Mouse (Mus musculus): ENCODE measurements at regions not wholly inside any gene's neighbourhood (a gene's known extent, or its start where the extent isn't known, plus 50 kb on each side); places are given as distances from the start of the nearest gene placed in this dataset.
A peak's percentile ranks its signal among the peaks of the same experiment; 100 is the strongest.

DNA sequence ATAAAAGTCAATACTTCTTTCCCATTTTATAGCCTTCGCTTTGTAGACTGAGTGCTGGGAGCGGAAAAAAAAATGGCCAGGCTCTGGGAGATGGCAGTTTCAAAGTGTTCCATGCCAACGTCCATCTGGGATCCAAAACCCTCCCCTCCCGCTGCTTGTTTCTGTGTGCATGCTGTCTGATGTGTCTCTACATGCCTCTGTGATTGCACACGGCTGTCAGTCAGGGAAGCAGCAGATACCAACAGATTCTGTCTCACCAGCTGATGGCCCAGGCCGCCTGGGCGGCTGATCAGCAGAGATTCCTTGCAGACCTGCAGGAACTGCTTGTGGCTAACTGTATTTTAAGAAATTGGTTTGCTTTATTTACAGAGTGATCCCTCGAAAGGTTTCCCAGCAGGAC is 245.4 kb upstream of the Satb1 start:
- Histone ChIP-seq H3K4me3 (no peak overlapping the region), H3K27me3 (replicated peaks; ENCODE audit: low read depth, poor library complexity, severe bottlenecking) (no peaks in the 10 kb centered on the region), H3K4me1 (no peaks in the 10 kb centered on the region), H3K9me3 (no peaks in the 10 kb centered on the region), H3K27ac (replicated peaks) (no peak overlapping the region), H3K36me3 (replicated peaks) (no peaks in the 10 kb centered on the region)
- peak; percentile 10 for DNase-seq (ENCODE audit: low spot score)
- WGBS, result 76% methylated on average over 8 of the region's 8 CpGs

DNA sequence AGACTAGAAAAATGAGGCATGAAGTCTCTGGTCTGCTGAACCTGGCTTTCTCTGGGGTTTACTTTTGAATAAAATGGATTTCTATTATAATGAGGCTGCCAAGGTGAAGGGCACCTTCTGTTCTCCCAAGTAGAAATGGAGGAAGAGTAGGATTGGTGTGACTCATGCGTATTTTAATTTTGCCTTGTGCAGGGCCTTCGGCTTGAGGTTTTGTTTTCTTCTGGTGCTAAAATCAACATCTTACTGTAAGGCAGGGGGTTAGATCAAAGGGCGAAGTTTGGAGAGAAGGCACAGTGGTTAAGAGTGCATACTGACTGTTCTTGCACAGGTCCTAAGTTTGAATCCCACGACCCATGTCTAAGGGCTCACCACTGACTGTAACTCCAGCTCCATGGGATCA is 244.9 kb upstream of the Satb1 start:
- Histone ChIP-seq H3K27me3 (replicated peaks; ENCODE audit: low read depth, poor library complexity, severe bottlenecking) (no peaks in the 10 kb centered on the region), H3K4me3 (no peak overlapping the region), H3K9me3 (no peaks in the 10 kb centered on the region), H3K36me3 (replicated peaks) (no peaks in the 10 kb centered on the region), H3K4me1 (no peaks in the 10 kb centered on the region), H3K27ac (replicated peaks) (no peak overlapping the region)
- no peak for DNase-seq (ENCODE audit: low spot score)
- WGBS, result 94% methylated on average over 4 of the region's 4 CpGs

DNA sequence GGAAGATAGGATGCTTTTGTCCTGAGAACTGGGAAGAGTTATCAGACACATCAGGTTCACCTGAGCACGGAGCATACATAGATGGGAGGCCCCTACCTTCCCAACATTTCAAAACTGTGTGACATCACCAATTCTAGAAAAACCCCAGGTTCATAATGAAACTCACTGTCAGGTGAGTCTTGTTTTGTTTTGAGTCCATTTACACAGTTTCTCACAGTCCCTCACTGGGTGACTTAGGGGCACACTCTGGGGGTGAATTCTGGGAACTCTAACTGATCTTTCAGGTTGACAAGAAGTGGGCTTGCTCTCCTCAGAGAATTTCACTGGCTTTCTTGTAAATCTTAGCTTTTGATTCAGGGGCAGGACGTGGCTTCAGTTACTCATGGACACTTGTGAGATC is 243.7 kb upstream of the Satb1 start:
- Histone ChIP-seq H3K36me3 (replicated peaks) (no peaks in the 10 kb centered on the region), H3K4me3 (no peak overlapping the region), H3K27me3 (replicated peaks; ENCODE audit: low read depth, poor library complexity, severe bottlenecking) (no peaks in the 10 kb centered on the region), H3K27ac (replicated peaks) (no peak overlapping the region), H3K4me1 (no peaks in the 10 kb centered on the region), H3K9me3 (no peaks in the 10 kb centered on the region)
- no peak for DNase-seq (ENCODE audit: low spot score)
- WGBS, result 85% methylated on average over 2 of the region's 2 CpGs

DNA sequence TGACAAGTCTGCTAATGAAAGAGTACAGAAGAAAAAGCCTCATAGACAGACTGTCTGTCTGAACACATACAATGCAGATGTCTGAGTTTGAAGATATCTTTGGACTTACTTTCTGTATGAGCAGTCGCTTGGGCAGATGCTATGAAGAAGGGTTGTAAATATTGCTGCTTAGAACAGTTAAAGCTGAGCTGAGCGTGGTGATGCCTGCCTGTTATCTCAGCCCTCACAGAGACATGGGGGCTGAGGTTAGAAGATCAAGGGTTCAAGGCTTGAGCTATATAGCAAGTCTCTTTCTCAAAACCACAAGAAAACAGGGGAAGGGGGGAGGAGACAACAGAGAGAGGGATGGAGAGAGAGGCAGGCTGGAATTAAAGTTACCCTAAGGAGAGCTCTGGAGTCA is 234.6 kb upstream of the Satb1 start:
- H3K36me3 ChIP-seq (replicated peaks), result no peaks in the 10 kb centered on the region
- no peak for DNase-seq (ENCODE audit: low spot score)
- H3K27ac ChIP-seq (replicated peaks), result no peak overlapping the region
- no peaks in the 10 kb centered on the region for H3K27me3 ChIP-seq (replicated peaks; ENCODE audit: low read depth, poor library complexity, severe bottlenecking)
- H3K4me1 ChIP-seq, result no peaks in the 10 kb centered on the region
- H3K9me3 ChIP-seq, result no peaks in the 10 kb centered on the region
- 87% methylated on average over 2 of the region's 2 CpGs for WGBS
- H3K4me3 ChIP-seq, result no peak overlapping the region

DNA sequence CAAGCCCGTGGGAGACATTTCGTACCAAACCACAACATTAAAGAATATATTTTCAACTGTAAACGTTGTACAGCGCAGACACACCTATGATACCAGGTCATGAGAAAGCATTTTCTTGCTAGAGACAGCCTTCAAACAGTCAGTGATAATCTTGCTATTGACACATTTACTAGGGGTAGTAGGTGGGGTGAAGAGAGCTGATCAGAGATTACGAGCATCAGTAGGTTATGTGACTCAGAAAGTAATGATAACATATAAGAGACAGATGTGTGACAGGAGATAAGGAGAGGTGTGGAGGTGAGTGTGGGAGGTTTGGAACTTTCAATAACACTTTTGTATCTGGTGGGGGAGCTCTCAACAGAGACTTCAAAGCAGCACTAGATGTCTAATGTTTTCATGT is 231.5 kb upstream of the Satb1 start:
- no peaks in the 10 kb centered on the region for H3K9me3 ChIP-seq
- H3K36me3 ChIP-seq (replicated peaks), result no peaks in the 10 kb centered on the region
- H3K27me3 ChIP-seq (replicated peaks; ENCODE audit: low read depth, poor library complexity, severe bottlenecking), result no peaks in the 10 kb centered on the region
- H3K4me3 ChIP-seq, result no peak overlapping the region
- H3K4me1 ChIP-seq, result no peaks in the 10 kb centered on the region
- WGBS, result 89% methylated on average over 5 of the region's 5 CpGs
- no peak overlapping the region for H3K27ac ChIP-seq (replicated peaks)
- no peak for DNase-seq (ENCODE audit: low spot score)

DNA sequence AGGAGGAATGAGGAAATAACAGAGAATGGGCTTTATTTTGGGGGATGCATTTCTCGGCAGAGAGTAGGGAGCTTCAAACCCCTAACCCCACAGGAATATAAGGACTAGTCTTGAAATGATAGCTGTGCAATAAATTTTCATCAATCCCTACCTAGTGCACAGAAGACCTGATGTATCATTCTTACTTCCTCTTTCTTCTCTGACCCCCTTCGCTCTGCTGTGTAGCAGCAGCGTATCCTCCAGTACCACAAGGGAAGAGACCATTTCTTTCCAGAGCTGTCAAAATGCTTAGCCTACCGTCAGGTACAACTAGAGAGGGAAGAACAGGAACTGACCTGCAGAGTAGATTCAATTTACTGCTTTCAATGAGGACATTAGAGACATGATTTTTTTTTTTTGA is 230.0 kb upstream of the Satb1 start:
- no peak for DNase-seq (ENCODE audit: low spot score)
- no peaks in the 10 kb centered on the region for H3K9me3 ChIP-seq
- H3K4me1 ChIP-seq, result no peaks in the 10 kb centered on the region
- WGBS, result 87% methylated on average over 4 of the region's 4 CpGs
- H3K36me3 ChIP-seq (replicated peaks), result no peaks in the 10 kb centered on the region
- H3K27ac ChIP-seq (replicated peaks), result no peak overlapping the region
- no peaks in the 10 kb centered on the region for H3K27me3 ChIP-seq (replicated peaks; ENCODE audit: low read depth, poor library complexity, severe bottlenecking)
- no peak overlapping the region for H3K4me3 ChIP-seq

DNA sequence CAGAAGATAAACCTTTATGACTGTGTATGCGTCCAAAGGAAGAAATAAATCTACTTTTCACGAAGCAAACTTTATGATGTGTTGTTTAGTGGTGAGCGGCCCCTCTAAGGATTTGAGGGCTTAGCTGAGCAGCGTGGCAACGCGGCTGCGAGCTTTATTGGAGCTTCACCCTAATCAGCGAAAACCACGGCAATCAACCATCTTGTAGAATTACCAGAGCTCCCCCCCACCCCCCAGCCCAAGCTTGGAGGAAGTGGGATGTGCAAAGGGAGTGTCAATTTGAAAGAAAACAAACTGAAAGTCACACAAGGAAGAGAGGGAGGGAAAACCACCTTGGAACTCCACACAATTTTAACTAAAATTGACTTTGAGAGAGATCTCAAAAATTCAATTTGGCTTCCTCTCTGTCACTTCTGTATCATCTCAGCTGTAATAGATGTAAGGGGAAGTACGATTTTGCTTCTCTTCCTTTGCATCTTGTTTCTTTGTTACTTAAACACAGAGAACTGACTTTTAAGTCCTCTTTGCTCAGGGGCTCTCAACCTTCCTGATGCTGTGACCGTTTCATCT is 229.1 kb upstream of the Satb1 start:
- no peak for DNase-seq (ENCODE audit: low spot score)
- no peaks in the 10 kb centered on the region for H3K27me3 ChIP-seq (replicated peaks; ENCODE audit: low read depth, poor library complexity, severe bottlenecking)
- no peaks in the 10 kb centered on the region for H3K36me3 ChIP-seq (replicated peaks)
- no peak overlapping the region for H3K27ac ChIP-seq (replicated peaks)
- WGBS, result 84% methylated on average over 11 of the region's 11 CpGs
- H3K9me3 ChIP-seq, result no peaks in the 10 kb centered on the region
- no peaks in the 10 kb centered on the region for H3K4me1 ChIP-seq
- H3K4me3 ChIP-seq, result no peak overlapping the region

DNA sequence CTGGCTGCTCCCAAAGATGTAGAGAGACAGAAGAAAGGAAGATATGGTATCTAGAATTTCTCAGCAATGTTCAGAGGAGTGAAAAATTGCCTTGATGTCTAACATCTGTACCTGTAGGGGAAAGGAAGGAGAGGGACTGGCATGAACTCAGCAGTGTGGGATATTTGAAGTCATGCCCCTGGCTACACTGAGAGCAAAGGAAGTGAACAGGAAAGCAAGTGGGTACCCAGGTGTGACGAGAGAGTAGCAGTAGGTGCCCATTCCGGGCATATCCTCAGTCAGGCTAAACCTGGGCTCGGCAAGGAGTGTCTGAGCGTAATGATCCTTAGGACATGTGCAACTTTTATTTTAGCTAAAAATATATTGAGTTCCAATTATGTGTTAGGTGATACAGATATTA is 203.4 kb upstream of the Satb1 start:
- no peak overlapping the region for H3K4me3 ChIP-seq
- 92% methylated on average over 4 of the region's 4 CpGs for WGBS
- DNase-seq (ENCODE audit: low spot score), result no peak
- H3K27ac ChIP-seq (replicated peaks), result no peak overlapping the region
- no peaks in the 10 kb centered on the region for H3K27me3 ChIP-seq (replicated peaks; ENCODE audit: low read depth, poor library complexity, severe bottlenecking)
- H3K36me3 ChIP-seq (replicated peaks), result no peaks in the 10 kb centered on the region
- H3K4me1 ChIP-seq, result no peaks in the 10 kb centered on the region
- H3K9me3 ChIP-seq, result no peaks in the 10 kb centered on the region

DNA sequence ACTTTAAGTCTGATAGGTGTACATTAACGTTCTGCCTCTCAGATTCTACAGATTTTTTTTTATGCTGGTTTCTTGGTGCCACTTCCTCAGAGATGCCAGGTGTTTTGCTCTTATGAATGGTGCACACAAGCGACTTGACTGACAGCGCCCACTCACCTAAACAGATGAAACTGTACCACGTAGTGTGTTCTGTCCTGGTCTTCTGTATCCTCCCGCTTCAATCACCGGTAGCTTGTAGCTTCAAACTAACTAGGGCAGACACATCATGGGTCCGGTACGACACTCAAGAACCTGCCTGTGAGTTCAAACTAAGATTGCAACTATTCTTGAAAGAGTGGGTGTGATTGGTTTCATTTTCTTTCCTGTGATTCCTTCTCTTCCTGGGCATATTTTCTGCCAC is 198.0 kb upstream of the Satb1 start:
- Histone ChIP-seq H3K4me1 (no peaks in the 10 kb centered on the region), H3K27ac (replicated peaks) (no peak overlapping the region), H3K27me3 (replicated peaks; ENCODE audit: low read depth, poor library complexity, severe bottlenecking) (no peaks in the 10 kb centered on the region), H3K36me3 (replicated peaks) (no peaks in the 10 kb centered on the region), H3K9me3 (no peaks in the 10 kb centered on the region), H3K4me3 (no peak overlapping the region)
- WGBS, result 93% methylated on average over 8 of the region's 8 CpGs
- no peak for DNase-seq (ENCODE audit: low spot score)

DNA sequence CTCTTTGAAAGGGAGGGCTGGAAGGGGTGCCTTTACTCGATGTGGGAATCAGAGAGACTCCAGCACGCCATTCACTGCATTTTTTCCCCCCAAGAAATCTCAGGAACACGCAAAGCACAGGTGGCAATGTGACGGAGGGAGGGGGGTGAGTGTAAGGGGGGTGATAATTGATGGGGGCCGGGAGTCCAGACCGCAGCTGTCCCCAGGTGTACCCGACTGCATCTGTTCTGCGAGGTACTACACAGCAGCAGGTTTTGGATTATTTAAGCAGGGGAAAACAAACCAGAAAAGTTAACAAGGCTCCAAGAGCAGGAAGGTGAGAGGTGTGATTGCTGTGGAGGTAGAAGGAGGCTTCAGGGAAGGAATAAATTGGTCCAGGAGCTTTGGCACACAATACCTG is 153.8 kb upstream of the Satb1 start:
- 66% methylated on average over 8 of the region's 8 CpGs for WGBS
- no peak for DNase-seq (ENCODE audit: low spot score)
- no peaks in the 10 kb centered on the region for H3K9me3 ChIP-seq
- H3K27me3 ChIP-seq (replicated peaks; ENCODE audit: low read depth, poor library complexity, severe bottlenecking), result no peaks in the 10 kb centered on the region
- no peak overlapping the region for H3K27ac ChIP-seq (replicated peaks)
- no peak overlapping the region for H3K4me3 ChIP-seq
- H3K4me1 ChIP-seq, result no peaks in the 10 kb centered on the region
- H3K36me3 ChIP-seq (replicated peaks), result no peaks in the 10 kb centered on the region

DNA sequence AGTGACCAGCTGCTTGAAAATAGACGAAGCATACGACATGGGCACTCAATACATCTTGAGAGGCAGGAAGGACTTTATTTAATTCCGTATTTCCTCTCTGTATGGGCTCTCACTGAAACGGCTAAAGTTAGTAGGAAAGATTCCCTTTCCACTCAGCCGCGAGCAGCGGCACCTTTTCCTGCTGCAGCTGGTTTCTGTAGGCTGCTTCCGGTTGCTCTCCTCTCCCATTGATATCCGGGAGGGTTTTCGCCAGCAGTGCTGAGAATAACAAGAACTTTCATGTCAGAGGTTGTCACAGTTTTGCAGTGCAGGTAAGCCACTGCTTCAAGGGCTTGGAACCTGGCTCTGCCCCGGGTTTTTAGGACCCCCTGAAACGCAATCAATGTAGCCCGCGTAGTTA is 153.1 kb upstream of the Satb1 start:
- no peaks in the 10 kb centered on the region for H3K4me1 ChIP-seq
- H3K4me3 ChIP-seq, result no peak overlapping the region
- no peaks in the 10 kb centered on the region for H3K27me3 ChIP-seq (replicated peaks; ENCODE audit: low read depth, poor library complexity, severe bottlenecking)
- H3K27ac ChIP-seq (replicated peaks), result no peak overlapping the region
- WGBS, result 76% methylated on average over 14 of the region's 14 CpGs
- H3K9me3 ChIP-seq, result no peaks in the 10 kb centered on the region
- H3K36me3 ChIP-seq (replicated peaks), result no peaks in the 10 kb centered on the region
- no peak for DNase-seq (ENCODE audit: low spot score)

DNA sequence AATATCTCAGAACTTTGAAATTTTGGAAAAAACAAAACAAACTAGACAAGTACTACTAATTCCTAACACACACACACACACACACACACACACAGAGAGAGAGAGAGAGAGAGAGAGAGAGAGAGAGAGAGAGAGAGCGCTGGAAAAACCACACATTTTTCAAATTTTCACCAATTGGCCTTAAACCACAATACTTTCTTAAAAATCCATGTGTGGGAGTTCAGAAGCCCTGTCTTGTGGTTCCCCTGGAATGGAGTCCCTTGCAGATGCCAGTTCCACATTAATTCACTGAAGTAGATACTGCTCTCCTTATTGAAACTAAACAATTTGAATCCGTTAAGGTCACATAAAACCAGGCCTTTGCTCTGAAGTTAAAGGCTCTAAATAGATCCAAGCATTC is 146.0 kb upstream of the Satb1 start:
- WGBS, result 90% methylated on average over 2 of the region's 2 CpGs
- Histone ChIP-seq H3K27ac (replicated peaks) (no peak overlapping the region), H3K36me3 (replicated peaks) (no peaks in the 10 kb centered on the region), H3K4me1 (no peaks in the 10 kb centered on the region), H3K9me3 (no peaks in the 10 kb centered on the region), H3K27me3 (replicated peaks; ENCODE audit: low read depth, poor library complexity, severe bottlenecking) (no peaks in the 10 kb centered on the region), H3K4me3 (no peak overlapping the region)
- no peak for DNase-seq (ENCODE audit: low spot score)

DNA sequence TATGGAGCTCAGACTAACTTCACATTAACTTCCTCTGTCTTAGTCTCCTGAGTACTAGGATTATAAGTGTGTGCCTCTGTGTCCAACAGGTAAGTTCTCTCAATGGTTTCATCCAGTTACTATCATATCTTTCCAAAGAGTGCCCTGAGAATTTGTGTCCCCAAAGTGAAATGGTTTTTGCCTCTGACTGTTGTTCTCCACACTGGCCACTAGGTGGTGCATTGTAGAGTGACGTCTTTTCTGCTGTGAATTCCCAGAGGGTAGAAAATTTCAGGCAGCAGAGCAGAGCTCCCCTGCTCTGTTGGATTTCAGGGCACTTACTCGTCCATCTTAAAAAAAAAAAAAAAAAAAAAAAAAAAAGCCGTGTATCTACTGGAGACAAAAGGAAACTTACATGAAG is 138.4 kb upstream of the Satb1 start:
- Histone ChIP-seq H3K4me1 (no peaks in the 10 kb centered on the region), H3K9me3 (no peaks in the 10 kb centered on the region), H3K36me3 (replicated peaks) (no peaks in the 10 kb centered on the region), H3K27me3 (replicated peaks; ENCODE audit: low read depth, poor library complexity, severe bottlenecking) (no peaks in the 10 kb centered on the region), H3K4me3 (no peak overlapping the region), H3K27ac (replicated peaks) (no peak overlapping the region)
- no peak for DNase-seq (ENCODE audit: low spot score)
- 37% methylated on average over 3 of the region's 3 CpGs for WGBS

Data from embryonic facial prominence, embryonic 10.5 days (tissue).